Mouse (Mus musculus): Measurements from ENCODE around the gene Med13.
A peak's percentile ranks its signal among the peaks of the same experiment; 100 is the strongest.

Gene Med13

DNA sequence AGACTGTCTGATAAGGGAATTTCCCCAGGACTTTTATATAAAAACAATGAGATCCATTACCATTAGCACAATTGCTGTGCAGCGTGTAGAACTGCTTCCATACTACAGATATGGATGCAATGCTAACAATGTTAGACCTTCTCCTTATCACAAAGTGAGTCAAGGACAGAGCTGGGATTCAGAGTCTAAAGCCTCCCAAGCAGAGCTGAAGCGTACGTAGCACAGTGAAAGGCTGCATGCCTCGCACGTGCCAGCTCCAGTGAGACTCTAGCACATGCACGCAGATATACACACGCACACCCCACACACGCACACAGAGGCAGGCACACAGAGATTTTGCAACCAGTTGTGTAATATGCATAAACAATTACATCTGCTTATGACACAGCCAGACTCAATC is 71.7 kb downstream of the Med13 start:
- DNase-seq = no peak

- no peak for DNase-seq
Observed at GRCm38 (mm10) chr11:86278442-86279102, 78.8 kb downstream of the Med13 start.

- DNase-seq = peak; percentile 95 to 96
Observed at GRCm38 (mm10) chr11:86257460-86258076, 99.8 kb downstream of the Med13 start, which contains the start of gene Ints2. Gene Ints2 (minus strand): TSS chr11:86257575.

- DNase-seq = no peak
Observed at GRCm38 (mm10) chr11:86257054-86257453, 100.3 kb downstream of the Med13 start.

DNA sequence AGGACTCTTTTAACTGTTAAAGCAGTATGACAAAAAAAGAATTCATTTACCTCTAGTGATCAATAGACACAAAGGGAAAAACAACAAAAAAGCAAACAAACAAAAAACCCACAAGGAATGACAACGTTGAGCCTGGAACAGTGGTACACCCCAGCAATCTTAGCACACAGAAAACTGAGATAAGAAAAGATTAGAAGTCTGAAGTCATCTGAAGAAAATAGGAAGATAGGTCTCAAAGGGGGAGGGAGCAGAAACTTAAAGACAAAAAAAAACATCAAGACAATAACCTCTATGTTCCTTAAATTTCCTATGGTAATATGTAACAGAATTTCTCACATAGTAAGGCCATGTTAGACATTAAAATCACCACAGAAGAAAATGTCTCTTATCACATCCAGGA is 104.1 kb downstream of the Med13 start:
- no peak for DNase-seq

DNA sequence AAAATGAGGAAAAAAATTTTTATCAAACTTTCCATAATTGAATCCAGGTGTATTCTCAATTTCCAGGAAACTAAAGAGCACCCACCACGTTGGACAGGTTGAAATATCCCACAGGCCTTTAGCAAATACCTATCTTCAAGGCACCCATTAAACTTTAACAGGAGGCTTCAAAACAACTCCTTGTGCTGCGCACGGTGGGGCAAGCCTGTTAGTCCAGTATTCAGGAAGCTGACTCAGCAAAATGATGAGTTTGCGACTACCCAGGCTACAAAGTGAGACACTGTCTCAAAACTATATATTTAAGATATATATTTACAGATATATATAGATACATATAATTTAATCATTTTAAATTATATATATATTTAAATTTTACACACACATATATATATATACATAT is 125.0 kb downstream of the Med13 start:
- DNase-seq = no peak

- no peak for DNase-seq
Observed at GRCm38 (mm10) chr11:86231781-86232350, 125.5 kb downstream of the Med13 start.

DNA sequence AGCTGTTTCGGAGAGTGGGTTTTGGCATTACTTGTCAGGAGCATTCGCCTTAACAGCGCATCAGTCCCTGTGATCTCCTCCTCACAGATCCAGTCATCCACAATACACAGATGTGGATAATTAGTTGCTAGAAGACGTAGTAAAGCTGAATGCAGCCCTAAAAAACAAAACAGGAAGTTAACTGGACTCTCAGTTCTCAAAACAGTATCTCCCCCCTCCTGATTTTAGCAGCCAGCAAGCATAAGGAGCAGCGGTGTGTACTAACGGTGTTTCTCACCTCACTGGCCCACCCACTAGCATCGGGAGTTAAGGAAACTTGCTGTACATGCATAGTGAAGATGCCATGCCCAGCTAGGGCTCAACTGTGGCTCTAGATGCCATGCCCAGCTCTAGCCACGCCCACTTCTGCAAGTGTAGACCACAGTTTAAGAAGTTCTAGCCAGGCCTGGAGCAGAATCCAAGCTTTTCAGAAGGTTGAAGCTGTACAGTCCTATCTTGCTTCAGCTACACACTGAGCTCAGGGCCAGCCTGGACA is 130.7 kb downstream of the Med13 start:
- DNase-seq = no peak

GRCm38 (mm10) chr11:86225761-86226160 is 131.6 kb downstream of the Med13 start:
- no peak for DNase-seq

All from lung, postnatal 4 days (tissue).